Mouse (Mus musculus): Measurements from ENCODE around the gene Pcif1. TPM values are rescaled to one million over a fixed set of nuclear protein-coding genes. Genes with fewer than 3 reads are reported as not detected.
A peak's percentile ranks its signal among the peaks of the same experiment; 100 is the strongest.

The Pcif1 gene
- polyA plus RNA-seq, 1 experiment from 2014 or later: 54.8 TPM

DNA sequence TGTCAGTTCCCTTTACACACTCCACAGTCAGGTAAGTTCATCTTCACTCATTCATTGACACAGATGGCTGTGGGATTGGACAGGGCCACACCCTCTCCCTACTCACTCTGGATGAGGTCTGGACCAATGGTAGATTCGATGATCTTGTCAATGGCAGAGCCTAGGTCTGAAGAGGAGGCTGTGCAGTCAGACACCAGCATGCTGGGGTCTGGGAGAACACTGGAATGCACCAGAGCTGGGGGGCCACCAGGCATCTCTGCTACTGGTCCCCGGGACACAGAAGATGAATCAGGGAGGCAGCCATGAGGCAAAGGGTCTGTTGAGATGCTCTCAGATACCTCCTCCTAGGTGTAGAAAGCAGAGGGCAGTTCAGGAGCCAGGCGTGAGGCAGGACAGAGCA lies 30.0 kb downstream of the Pcif1 start:
- WGBS (ENCODE audit: insufficient replicate concordance): 86% methylated on average over 3 of the region's 3 CpGs
- Histone ChIP-seq H3K36me3 (ENCODE audit: control insufficient read depth, insufficient read depth, low read length) (peaks cover 46% of the 10 kb centered on the region), H3K4me2 (peak overlapping the region; percentile 85), H3K9me3 (replicated peaks; ENCODE audit: control insufficient read depth, low read length) (peaks cover 6% of the 10 kb centered on the region), H3K4me1 (ENCODE audit: control insufficient read depth, insufficient read depth, low read length) (peaks cover 13% of the 10 kb centered on the region), H3K27ac (ENCODE audit: low read depth, low read length) (no peak overlapping the region), H3K4me3 (ENCODE audit: low read depth, low read length) (no peak overlapping the region), H3K9ac (ENCODE audit: low read depth, low read length) (no peak overlapping the region; the same call in 1 of the 2 replicates), H3K27me3 (ENCODE audit: control insufficient read depth, insufficient read depth, low read length) (no peaks in the 10 kb centered on the region)
- no peak for ATAC-seq (replicated peaks; ENCODE audit: insufficient number of reproducible peaks, low FRiP score, low TSS enrichment)

DNA sequence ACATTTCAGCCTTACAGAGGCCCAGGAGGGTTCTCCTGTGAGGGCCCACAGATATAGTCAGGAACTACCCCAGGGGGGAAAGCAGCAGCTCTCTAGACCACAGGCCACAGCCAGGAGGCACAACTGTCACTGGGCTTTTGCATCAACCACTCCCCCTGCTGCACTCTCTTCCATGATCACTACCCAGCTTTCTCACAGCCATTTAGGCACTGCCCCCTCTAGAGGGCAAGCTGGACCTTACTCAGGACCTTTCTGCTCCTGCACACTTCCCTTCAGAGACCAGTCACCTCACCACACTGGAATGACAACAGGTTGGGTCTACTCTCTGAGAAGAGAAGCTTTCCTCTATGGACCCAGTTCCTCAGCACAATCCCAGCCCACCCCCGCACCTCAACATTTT lies 30.4 kb downstream of the Pcif1 start:
- Histone ChIP-seq H3K36me3 (ENCODE audit: control insufficient read depth, insufficient read depth, low read length) (peaks cover 42% of the 10 kb centered on the region), H3K4me2 (peak overlapping the region; percentile 85), H3K9me3 (replicated peaks; ENCODE audit: control insufficient read depth, low read length) (peaks cover 6% of the 10 kb centered on the region), H3K4me1 (ENCODE audit: control insufficient read depth, insufficient read depth, low read length) (peaks cover 13% of the 10 kb centered on the region), H3K27me3 (ENCODE audit: control insufficient read depth, insufficient read depth, low read length) (no peaks in the 10 kb centered on the region), H3K27ac (ENCODE audit: low read depth, low read length) (no peak overlapping the region), H3K4me3 (ENCODE audit: low read depth, low read length) (peak overlapping the region; percentile 87; the same call in 1 of the 2 replicates), H3K9ac (ENCODE audit: low read depth, low read length) (no peak overlapping the region; the same call in 1 of the 2 replicates)
- ATAC-seq (replicated peaks; ENCODE audit: insufficient number of reproducible peaks, low FRiP score, low TSS enrichment): no peak
- 75% methylated on average over 1 of the region's 1 CpGs for WGBS (ENCODE audit: insufficient replicate concordance)

DNA sequence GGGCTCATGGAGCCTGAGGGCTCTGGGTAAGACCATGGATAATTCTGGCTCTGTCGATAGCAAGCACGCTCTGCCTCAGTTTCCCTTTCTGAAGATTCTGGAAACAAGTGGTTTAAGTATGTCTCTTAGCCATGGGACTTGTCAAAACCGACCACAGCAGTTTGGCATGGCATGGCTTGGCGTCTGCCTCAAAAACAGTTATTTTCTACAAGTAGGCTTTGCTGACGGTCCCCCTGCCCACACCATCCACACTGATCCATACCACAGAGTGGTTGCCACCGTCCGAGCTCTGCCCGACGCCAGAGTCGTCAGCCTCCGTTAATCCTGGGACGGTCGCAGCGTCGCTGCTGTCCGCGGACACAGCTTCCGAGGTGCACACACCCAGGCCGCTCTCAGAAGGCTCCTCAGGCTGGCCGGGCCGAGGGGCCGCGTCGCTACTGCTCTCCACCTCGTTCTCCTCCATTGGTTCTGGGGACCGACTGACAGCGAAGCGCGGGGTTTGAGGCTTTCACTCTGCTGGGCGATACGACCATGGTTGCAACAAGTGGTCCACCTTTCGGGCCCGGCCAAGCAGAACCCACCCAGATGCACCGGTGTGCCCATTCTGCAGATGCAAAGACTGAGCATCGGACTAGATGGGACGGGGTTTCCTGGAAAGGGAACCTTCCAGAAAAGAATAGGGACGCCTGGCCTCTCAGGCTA lies 31.4 kb downstream of the Pcif1 start:
- H3K4me1 ChIP-seq (ENCODE audit: control insufficient read depth, insufficient read depth, low read length): peaks cover 13% of the 10 kb centered on the region
- peaks cover 6% of the 10 kb centered on the region for H3K9me3 ChIP-seq (replicated peaks; ENCODE audit: control insufficient read depth, low read length)
- H3K4me2 ChIP-seq: peak overlapping the region; percentile 85
- H3K27ac ChIP-seq (ENCODE audit: low read depth, low read length): peak overlapping the region; percentile 99
- H3K27me3 ChIP-seq (ENCODE audit: control insufficient read depth, insufficient read depth, low read length): no peaks in the 10 kb centered on the region
- peak overlapping the region; percentile 99 for H3K9ac ChIP-seq (ENCODE audit: low read depth, low read length)
- ATAC-seq (replicated peaks; ENCODE audit: insufficient number of reproducible peaks, low FRiP score, low TSS enrichment): peak; percentile 23; the same call in 1 of the 2 replicates
- peak overlapping the region; percentile 87 for H3K4me3 ChIP-seq (ENCODE audit: low read depth, low read length)
- H3K36me3 ChIP-seq (ENCODE audit: control insufficient read depth, insufficient read depth, low read length): peaks cover 34% of the 10 kb centered on the region
- 4% methylated on average over 37 of the region's 37 CpGs for WGBS (ENCODE audit: insufficient replicate concordance)

DNA sequence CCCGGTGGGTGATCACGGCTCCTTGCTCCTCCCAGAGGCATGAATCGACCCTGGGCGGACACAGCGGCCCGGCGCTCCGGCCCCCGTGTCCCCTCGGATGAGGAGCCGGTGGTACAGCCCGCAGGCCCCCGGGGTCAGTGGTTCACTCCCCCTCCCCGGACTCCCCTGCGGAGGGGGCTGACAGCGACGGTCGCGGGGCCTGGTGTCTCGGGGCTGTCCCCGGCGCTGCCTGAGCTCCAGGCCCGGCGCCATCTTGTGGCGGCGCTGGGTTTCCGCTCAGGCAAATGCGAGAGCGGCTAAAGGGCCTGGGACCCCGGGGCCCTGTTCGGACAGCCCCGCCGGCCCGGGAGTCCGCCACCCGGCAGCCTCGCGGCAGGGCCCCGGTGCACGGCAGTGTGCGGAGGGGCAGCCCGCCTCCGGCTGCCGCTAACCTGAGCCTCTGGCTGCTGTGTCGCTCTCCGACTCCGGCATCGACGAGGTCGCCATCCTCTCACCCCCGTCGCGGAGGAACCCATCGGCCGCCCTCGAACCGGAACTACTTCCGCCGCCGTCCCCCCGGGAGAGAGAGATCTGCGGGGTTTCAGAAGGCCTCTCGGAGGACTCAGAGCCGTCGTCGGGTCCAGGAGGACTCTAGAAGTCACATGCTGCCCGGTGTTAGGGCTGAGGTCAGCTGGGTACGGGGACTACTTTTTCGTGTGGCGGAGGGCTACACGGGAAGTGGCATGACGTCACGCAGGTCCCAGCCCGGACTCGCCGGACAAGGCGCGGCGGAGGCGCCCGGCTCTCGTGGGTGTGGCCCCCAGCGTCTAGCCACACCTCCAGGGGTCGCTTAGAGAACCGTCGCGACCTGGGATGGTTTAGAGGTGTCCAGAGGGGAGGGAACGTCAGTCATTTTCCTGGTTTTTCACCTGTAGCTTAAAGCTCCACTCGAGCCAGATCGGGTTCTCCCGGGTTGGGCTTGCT lies 32.3 kb downstream of the Pcif1 start, which contains the start of gene Zfp335:
Zfp335 (minus strand) TSS at position 672 of the 963 bp plus-strand sequence.
- peaks cover under 1% of the 10 kb centered on the region; the same call in 1 of the 2 replicates for H3K9me3 ChIP-seq (replicated peaks; ENCODE audit: control insufficient read depth, low read length)
- WGBS (ENCODE audit: insufficient replicate concordance): under 1% methylated on average over 88 of the region's 91 CpGs
- peaks cover 26% of the 10 kb centered on the region for H3K36me3 ChIP-seq (ENCODE audit: control insufficient read depth, insufficient read depth, low read length)
- peak within 1 kb of the TSS; percentile 85 for H3K4me2 ChIP-seq
- H3K27me3 ChIP-seq (ENCODE audit: control insufficient read depth, insufficient read depth, low read length): no peaks in the 10 kb centered on the region; the same call in 1 of the 2 replicates
- H3K27ac ChIP-seq (ENCODE audit: low read depth, low read length): peak within 1 kb of the TSS; percentile 99
- H3K4me3 ChIP-seq (ENCODE audit: low read depth, low read length): peak within 1 kb of the TSS; percentile 87
- peak; percentile 86 for ATAC-seq (replicated peaks; ENCODE audit: insufficient number of reproducible peaks, low FRiP score, low TSS enrichment)
- H3K9ac ChIP-seq (ENCODE audit: low read depth, low read length): peak within 1 kb of the TSS; percentile 99
- peaks cover 13% of the 10 kb centered on the region for H3K4me1 ChIP-seq (ENCODE audit: control insufficient read depth, insufficient read depth, low read length)

DNA sequence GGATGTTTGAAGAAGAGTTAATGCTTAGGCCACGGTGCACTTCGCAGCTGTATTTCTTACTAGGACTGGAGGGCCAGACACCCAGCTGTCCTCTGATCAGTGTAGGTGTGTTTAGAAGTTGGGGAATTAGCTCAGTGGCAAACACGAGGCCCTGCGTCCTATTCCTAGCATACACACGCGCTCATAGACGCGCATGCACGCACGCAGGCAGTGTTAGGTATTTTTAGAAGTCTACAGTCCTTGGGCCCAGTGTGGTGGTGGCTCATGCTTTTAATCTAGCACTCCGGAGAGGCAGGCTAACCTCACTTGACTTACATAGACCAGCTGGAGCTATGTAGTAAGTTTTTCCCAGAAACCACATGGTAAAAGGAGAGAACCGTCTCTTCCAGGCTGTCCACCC lies 33.0 kb downstream of the Pcif1 start:
- Histone ChIP-seq H3K4me1 (ENCODE audit: control insufficient read depth, insufficient read depth, low read length) (peaks cover 13% of the 10 kb centered on the region), H3K9ac (ENCODE audit: low read depth, low read length) (peak overlapping the region; percentile 99), H3K27me3 (ENCODE audit: control insufficient read depth, insufficient read depth, low read length) (no peaks in the 10 kb centered on the region; the same call in 1 of the 2 replicates), H3K36me3 (ENCODE audit: control insufficient read depth, insufficient read depth, low read length) (peaks cover 19% of the 10 kb centered on the region), H3K9me3 (replicated peaks; ENCODE audit: control insufficient read depth, low read length) (no peaks in the 10 kb centered on the region), H3K4me3 (ENCODE audit: low read depth, low read length) (peak overlapping the region; percentile 87), H3K4me2 (peak overlapping the region; percentile 85), H3K27ac (ENCODE audit: low read depth, low read length) (peak overlapping the region; percentile 99)
- ATAC-seq (replicated peaks; ENCODE audit: insufficient number of reproducible peaks, low FRiP score, low TSS enrichment): peak; percentile 31
- 12% methylated on average over 12 of the region's 12 CpGs for WGBS (ENCODE audit: insufficient replicate concordance)

DNA sequence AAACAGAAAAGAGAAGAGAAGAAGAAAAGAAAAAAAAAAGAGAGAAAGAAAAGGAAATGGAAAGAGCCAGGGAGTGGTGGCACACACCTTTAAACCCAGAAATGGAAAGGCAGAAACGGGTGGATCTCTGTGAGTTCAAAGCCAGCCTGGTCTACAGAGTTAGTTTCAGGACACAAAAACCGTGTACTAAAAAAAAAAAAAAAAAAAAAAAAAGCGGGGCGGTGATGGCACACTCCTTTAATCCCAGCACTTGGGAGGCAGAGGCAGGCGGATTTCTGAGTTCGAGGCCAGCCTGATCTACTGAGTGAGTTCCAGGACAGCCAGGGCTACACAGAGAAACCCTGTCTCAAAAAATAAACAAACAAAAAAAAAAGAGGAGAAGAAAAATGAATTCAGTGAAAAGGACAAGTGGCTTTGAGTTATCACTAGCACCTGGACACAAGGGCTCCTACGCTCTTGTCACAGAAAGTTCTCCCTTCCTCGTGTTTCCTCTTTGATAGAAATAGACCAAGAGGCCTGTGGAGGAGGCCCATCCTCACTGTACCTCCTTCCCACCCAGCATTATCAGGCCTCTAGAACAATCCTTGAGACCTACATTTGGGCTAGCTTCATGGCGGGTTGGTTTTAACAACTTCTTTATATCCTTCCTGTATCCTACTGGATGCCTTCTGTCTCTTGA lies 33.8 kb downstream of the Pcif1 start:
- peak overlapping the region; percentile 85 for H3K4me2 ChIP-seq

DNA sequence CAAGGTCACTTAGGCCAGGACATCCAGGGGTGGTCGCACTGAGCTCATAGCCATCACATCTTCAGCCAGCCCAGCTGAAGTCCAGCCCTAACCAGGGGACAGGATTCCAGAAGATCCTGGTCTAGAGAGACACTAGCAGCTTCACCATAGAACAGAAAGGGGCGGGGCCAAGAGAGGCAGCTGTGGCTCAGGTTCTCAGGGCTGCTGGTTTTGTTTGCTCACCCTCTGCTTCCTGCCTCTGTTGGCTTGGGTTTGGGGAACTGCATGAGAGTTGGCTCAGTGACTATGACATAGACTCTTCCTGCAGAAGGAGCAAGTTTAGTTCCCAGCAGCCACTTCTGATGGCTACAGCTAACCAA lies 34.3 kb downstream of the Pcif1 start:
- Histone ChIP-seq H3K9ac (ENCODE audit: low read depth, low read length) (no peak overlapping the region), H3K9me3 (replicated peaks; ENCODE audit: control insufficient read depth, low read length) (no peaks in the 10 kb centered on the region), H3K27me3 (ENCODE audit: control insufficient read depth, insufficient read depth, low read length) (no peaks in the 10 kb centered on the region; the same call in 1 of the 2 replicates), H3K4me2 (no peak overlapping the region), H3K4me3 (ENCODE audit: low read depth, low read length) (no peak overlapping the region), H3K4me1 (ENCODE audit: control insufficient read depth, insufficient read depth, low read length) (peaks cover 13% of the 10 kb centered on the region), H3K27ac (ENCODE audit: low read depth, low read length) (no peak overlapping the region), H3K36me3 (ENCODE audit: control insufficient read depth, insufficient read depth, low read length) (peaks cover 7% of the 10 kb centered on the region)
- ATAC-seq (replicated peaks; ENCODE audit: insufficient number of reproducible peaks, low FRiP score, low TSS enrichment): no peak
- WGBS (ENCODE audit: insufficient replicate concordance): 83% methylated on average over 2 of the region's 2 CpGs

More for the DNA sequence above, 33.8 kb downstream of the Pcif1 start:
- H3K9me3 ChIP-seq (replicated peaks; ENCODE audit: control insufficient read depth, low read length): no peaks in the 10 kb centered on the region
- no peak for ATAC-seq (replicated peaks; ENCODE audit: insufficient number of reproducible peaks, low FRiP score, low TSS enrichment)
- peak overlapping the region; percentile 99; the same call in 1 of the 2 replicates for H3K9ac ChIP-seq (ENCODE audit: low read depth, low read length)
- peak overlapping the region; percentile 99 for H3K27ac ChIP-seq (ENCODE audit: low read depth, low read length)
- peaks cover 11% of the 10 kb centered on the region for H3K36me3 ChIP-seq (ENCODE audit: control insufficient read depth, insufficient read depth, low read length)
- H3K27me3 ChIP-seq (ENCODE audit: control insufficient read depth, insufficient read depth, low read length): no peaks in the 10 kb centered on the region; the same call in 1 of the 2 replicates
- peaks cover 13% of the 10 kb centered on the region for H3K4me1 ChIP-seq (ENCODE audit: control insufficient read depth, insufficient read depth, low read length)
- 88% methylated on average over 9 of the region's 9 CpGs for WGBS (ENCODE audit: insufficient replicate concordance)
- peak overlapping the region; percentile 87 for H3K4me3 ChIP-seq (ENCODE audit: low read depth, low read length)

DNA sequence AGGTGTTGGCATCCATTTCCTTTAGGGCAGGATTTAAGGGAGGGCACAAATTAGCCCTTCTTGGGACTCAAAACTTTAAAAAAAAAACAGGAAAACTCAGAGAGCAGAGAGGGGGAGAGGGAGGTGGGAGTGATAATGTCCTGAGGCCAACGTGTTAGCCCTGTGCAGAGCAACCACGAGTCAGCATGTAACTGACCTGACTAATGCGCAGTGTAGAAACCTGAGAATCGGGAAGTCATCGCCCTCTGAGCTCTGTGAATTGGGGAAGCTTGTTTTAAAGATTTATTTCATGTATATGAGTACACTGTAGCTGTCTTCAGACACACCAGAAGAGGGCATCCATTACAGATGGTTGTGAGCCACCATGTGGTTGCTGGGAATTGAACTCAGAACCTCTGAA lies 37.7 kb downstream of the Pcif1 start:
- 0 out of 2 replicates have a peak, but pooled peaks cover 2% of the 10 kb centered on the region for H3K36me3 ChIP-seq (ENCODE audit: control insufficient read depth, insufficient read depth, low read length)
- no peak overlapping the region for H3K27ac ChIP-seq (ENCODE audit: low read depth, low read length)
- H3K4me1 ChIP-seq (ENCODE audit: control insufficient read depth, insufficient read depth, low read length): peaks cover 3% of the 10 kb centered on the region; the same call in 1 of the 2 replicates
- H3K4me2 ChIP-seq: no peak overlapping the region
- no peaks in the 10 kb centered on the region; the same call in 1 of the 2 replicates for H3K27me3 ChIP-seq (ENCODE audit: control insufficient read depth, insufficient read depth, low read length)
- no peak overlapping the region for H3K9ac ChIP-seq (ENCODE audit: low read depth, low read length)
- no peaks in the 10 kb centered on the region for H3K9me3 ChIP-seq (replicated peaks; ENCODE audit: control insufficient read depth, low read length)
- no peak overlapping the region for H3K4me3 ChIP-seq (ENCODE audit: low read depth, low read length)
- WGBS (ENCODE audit: insufficient replicate concordance): 67% methylated on average over 5 of the region's 5 CpGs
- no peak for ATAC-seq (replicated peaks; ENCODE audit: insufficient number of reproducible peaks, low FRiP score, low TSS enrichment)

Data from heart, embryonic 11.5 days (tissue).